Mouse (Mus musculus) heart, embryonic 14.5 days (tissue): ENCODE measurements around the gene Swap70. TPM values are rescaled to one million over a fixed set of nuclear protein-coding genes. Genes with fewer than 3 reads are reported as not detected.
"Not testable (repeated sequence)": the region's sequence is repeated elsewhere in the genome, so short reads cannot be mapped to it uniquely, and the experiment has no call there.

ENCODE experiments used
- ATAC-seq: fragments of 200-750 bp; cut with Nextera tagmentation; 2 replicates; pipeline ENCODE4 v1.8.0; 2017; ENCODE audit warnings: low read depth, moderate TSS enrichment; ENCODE audit not compliant: insufficient number of reproducible peaks, insufficient read depth, low FRiP score
- H3K27ac ChIP-seq, 2 experiments: fragments of 200-500 bp in 1 of 2; fragments of 300-500 bp in 1 of 2; sonication (generic) in 1 of 2; replicated peaks in 1 of 2; 2 replicates each; pipeline ENCODE4 v1.5.1; 2012 to 2014; ENCODE audit warnings: low read depth in 2 of 2, low read length in 2 of 2, control low read depth in 1 of 2, mild to moderate bottlenecking in 1 of 2, mixed read lengths in 1 of 2; ENCODE audit not compliant: control insufficient read depth in 1 of 2, insufficient read depth in 1 of 2
- H3K27me3 ChIP-seq: fragments of 300-500 bp; sonication (generic); 2 replicates; pipeline ENCODE4 v1.6.1; 2014; ENCODE audit warnings: mild to moderate bottlenecking, low read length, control low read depth; ENCODE audit not compliant: control insufficient read depth, insufficient read depth
- H3K36me3 ChIP-seq: fragments of 300-500 bp; sonication (generic); 2 replicates; pipeline ENCODE4 v1.6.1; 2014; ENCODE audit warnings: mild to moderate bottlenecking, control low read depth, low read length, mixed read lengths; ENCODE audit not compliant: control insufficient read depth, insufficient read depth
- H3K4me1 ChIP-seq, 2 experiments: fragments of 200-500 bp in 1 of 2; fragments of 300-500 bp in 1 of 2; sonication (generic) in 1 of 2; 2 replicates each; pipeline ENCODE4 v1.6.1; 2012 to 2014; ENCODE audit warnings: low read length in 2 of 2, control low read depth in 1 of 2, mixed read lengths in 1 of 2; ENCODE audit not compliant: control insufficient read depth in 2 of 2, insufficient read depth in 2 of 2
- H3K4me2 ChIP-seq: fragments of 300-500 bp; sonication (generic); 2 replicates; pipeline ENCODE4 v1.6.1; 2014; ENCODE audit warnings: mild to moderate bottlenecking, low read length
- H3K4me3 ChIP-seq, 2 experiments: fragments of 200-500 bp in 1 of 2; fragments of 300-500 bp in 1 of 2; sonication (generic) in 1 of 2; 2 replicates each; pipeline ENCODE4 v1.5.1; 2012 to 2014; ENCODE audit warnings: low read length in 2 of 2, mild to moderate bottlenecking in 2 of 2, control low read depth in 1 of 2, low read depth in 1 of 2, moderate library complexity in 1 of 2; ENCODE audit not compliant: control insufficient read depth in 1 of 2, insufficient read depth in 1 of 2
- H3K9ac ChIP-seq: fragments of 300-500 bp; sonication (generic); 2 replicates; pipeline ENCODE4 v1.6.1; 2014; ENCODE audit warnings: mild to moderate bottlenecking, low read length
- H3K9me3 ChIP-seq: fragments of 300-500 bp; sonication (generic); 2 replicates; pipeline ENCODE4 v1.6.1; 2016; ENCODE audit warnings: low read length, control low read depth; ENCODE audit not compliant: control insufficient read depth
- WGBS: fragments of 180-500 bp; shearing (Covaris S2); extraction: QIAGEN DNeasy Blood & Tissue Kit; methylation state at CpG from one replicate; pipeline ENCODE4 v1.1.7; 2014; 5-methylcytosine and 5-hydroxymethylcytosine counted together
- polyA plus RNA-seq: library from polyadenylated mRNA; unstranded; fragments of >200 nt; fragmentation: Nextera tagmentation; extraction: Ambion mirVana; gene quantifications from 2 replicates; pipeline ENCODE4 v1.2.1, GENCODE M21; 2014

Gene Swap70
- polyA plus RNA-seq, 1 experiment from 2014 or later = 19.0 TPM

GRCm38 (mm10) chr7:110222583-110223182 lies 1.2 kb downstream of the Swap70 start:
- Histone ChIP-seq H3K4me1 (peaks cover 0 to 5% of the 10 kb centered on the region in 2 experiments; a peak in 2 of 4 replicates), H3K9me3 (no peaks in the 10 kb centered on the region), H3K4me2 (peak overlapping the region; percentile 82), H3K36me3 (peaks cover 7% of the 10 kb centered on the region), H3K9ac (peak overlapping the region; percentile 90), H3K4me3 (peak overlapping the region; percentile 37 to 81), H3K27ac (peak overlapping the region in 1 of 2 experiments; percentile 96; a peak in 1 of 4 replicates), H3K27me3 (no peaks in the 10 kb centered on the region)
- WGBS = 21% methylated on average over 12 of the region's 12 CpGs
- ATAC-seq = no peak

GRCm38 (mm10) chr7:110223727-110224510 lies 2.4 kb downstream of the Swap70 start:
- Histone ChIP-seq H3K36me3 (peaks cover 7% of the 10 kb centered on the region), H3K9me3 (no peaks in the 10 kb centered on the region), H3K27me3 (no peaks in the 10 kb centered on the region), H3K4me3 (no peak overlapping the region), H3K27ac (no peak overlapping the region), H3K9ac (no peak overlapping the region), H3K4me1 (peaks cover 0 to 5% of the 10 kb centered on the region in 2 experiments; a peak in 2 of 4 replicates), H3K4me2 (no peak overlapping the region)
- 73% methylated on average over 2 of the region's 2 CpGs for WGBS
- no peak for ATAC-seq

- H3K9me3 ChIP-seq = no peaks in the 10 kb centered on the region
- no peak overlapping the region for H3K4me3 ChIP-seq
- no peak overlapping the region for H3K4me2 ChIP-seq
- no peak overlapping the region for H3K9ac ChIP-seq
- peaks cover 7% of the 10 kb centered on the region for H3K36me3 ChIP-seq
- no peaks in the 10 kb centered on the region for H3K27me3 ChIP-seq
- peaks cover 0 to 5% of the 10 kb centered on the region in 2 experiments; a peak in 2 of 4 replicates for H3K4me1 ChIP-seq
- ATAC-seq = no peak
- no peak overlapping the region for H3K27ac ChIP-seq
- WGBS = 89% methylated on average over 5 of the region's 5 CpGs
Observed at GRCm38 (mm10) chr7:110226484-110226883, 5.0 kb downstream of the Swap70 start.

GRCm38 (mm10) chr7:110229967-110230366 lies 8.5 kb downstream of the Swap70 start:
- no peaks in the 10 kb centered on the region for H3K9me3 ChIP-seq
- H3K4me1 ChIP-seq = no peaks in the 10 kb centered on the region
- peaks cover 10% of the 10 kb centered on the region for H3K36me3 ChIP-seq
- no peak overlapping the region for H3K4me3 ChIP-seq
- H3K4me2 ChIP-seq = no peak overlapping the region
- WGBS = 72% methylated on average over 6 of the region's 6 CpGs
- peak overlapping the region in 1 of 2 experiments; percentile 26; a peak in 2 of 4 replicates for H3K27ac ChIP-seq
- no peak for ATAC-seq
- no peak overlapping the region for H3K9ac ChIP-seq
- no peaks in the 10 kb centered on the region for H3K27me3 ChIP-seq

GRCm38 (mm10) chr7:110231127-110231526 lies 9.6 kb downstream of the Swap70 start:
- ATAC-seq, H3K27me3 ChIP-seq: not testable (repeated sequence)
- WGBS = 96% methylated on average over 10 of the region's 10 CpGs

GRCm38 (mm10) chr7:110236085-110236484 lies 14.6 kb downstream of the Swap70 start:
- Histone ChIP-seq H3K27ac (no peak overlapping the region), H3K4me2 (no peak overlapping the region), H3K9ac (no peak overlapping the region), H3K9me3 (no peaks in the 10 kb centered on the region), H3K36me3 (0 out of 2 replicates have a peak, but pooled peaks cover 3% of the 10 kb centered on the region), H3K4me1 (peaks cover 3 to 15% of the 10 kb centered on the region in 2 experiments), H3K4me3 (no peak overlapping the region), H3K27me3 (no peaks in the 10 kb centered on the region)
- no peak for ATAC-seq
- 84% methylated on average over 4 of the region's 4 CpGs for WGBS

More at GRCm38 (mm10) chr7:110231127-110231526, 9.6 kb downstream of the Swap70 start:
- H3K9me3 ChIP-seq, H3K4me3 ChIP-seq, H3K4me1 ChIP-seq, H3K9ac ChIP-seq, H3K27ac ChIP-seq, H3K4me2 ChIP-seq: not testable (repeated sequence)
- H3K36me3 ChIP-seq = peaks cover 10% of the 10 kb centered on the region

GRCm38 (mm10) chr7:110237451-110237836 lies 15.9 kb downstream of the Swap70 start:
- no peaks in the 10 kb centered on the region for H3K36me3 ChIP-seq
- H3K9me3 ChIP-seq = no peaks in the 10 kb centered on the region
- H3K4me1 ChIP-seq = peaks cover 3 to 15% of the 10 kb centered on the region in 2 experiments
- no peak for ATAC-seq
- 0 out of 2 replicates have a peak overlapping the region, but pooled peaks have one; percentile 1 for H3K4me2 ChIP-seq
- no peak overlapping the region for H3K4me3 ChIP-seq
- no peaks in the 10 kb centered on the region for H3K27me3 ChIP-seq
- H3K27ac ChIP-seq = peak overlapping the region; percentile 50 to 59
- WGBS = 36% methylated on average over 3 of the region's 3 CpGs
- H3K9ac ChIP-seq = no peak overlapping the region
